Mouse (Mus musculus): ENCODE data around the gene Vps36. TPM values are rescaled to one million over a fixed set of nuclear protein-coding genes. Genes with fewer than 3 reads are reported as not detected.

The Vps36 gene
- polyA plus RNA-seq, 1 experiment from 2014 or later, result 44.2 TPM

DNA sequence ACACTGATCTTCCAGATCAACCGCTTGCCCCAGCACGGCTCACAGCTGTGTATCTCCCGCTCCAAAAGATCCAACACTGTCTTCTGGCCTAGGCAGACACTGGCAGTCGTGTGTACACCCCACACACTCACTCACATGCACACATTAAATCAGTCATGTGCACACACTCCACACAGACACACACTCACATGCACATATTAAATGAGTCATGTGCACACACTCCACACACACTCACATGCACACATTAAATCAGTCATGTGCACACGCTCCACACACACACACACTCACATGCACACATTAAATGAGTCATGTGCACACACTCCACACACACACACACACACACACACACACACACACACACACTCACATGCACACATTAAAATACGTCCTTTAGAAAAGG, 5.3 kb downstream of the Vps36 start:
- Histone ChIP-seq H3K4me3 (ENCODE audit: low read depth, low read length) (no peak overlapping the region), H3K27ac (ENCODE audit: low read length) (no peak overlapping the region), H3K9me3 (replicated peaks; ENCODE audit: control insufficient read depth, low read length, poor library complexity, severe bottlenecking) (no peaks in the 10 kb centered on the region; the same call in 1 of the 2 replicates), H3K4me1 (ENCODE audit: control insufficient read depth, insufficient read depth, low read length) (peaks cover 14% of the 10 kb centered on the region), H3K27me3 (ENCODE audit: control insufficient read depth, insufficient read depth, low read depth, low read length) (no peaks in the 10 kb centered on the region), H3K9ac (ENCODE audit: low read depth, low read length) (no peak overlapping the region), H3K4me2 (ENCODE audit: low read length) (no peak overlapping the region), H3K36me3 (ENCODE audit: control insufficient read depth, insufficient read depth, low read length) (peaks cover 9% of the 10 kb centered on the region; the same call in 1 of the 2 replicates)
- WGBS, result 91% methylated on average over 6 of the region's 6 CpGs
- no peak for ATAC-seq

DNA sequence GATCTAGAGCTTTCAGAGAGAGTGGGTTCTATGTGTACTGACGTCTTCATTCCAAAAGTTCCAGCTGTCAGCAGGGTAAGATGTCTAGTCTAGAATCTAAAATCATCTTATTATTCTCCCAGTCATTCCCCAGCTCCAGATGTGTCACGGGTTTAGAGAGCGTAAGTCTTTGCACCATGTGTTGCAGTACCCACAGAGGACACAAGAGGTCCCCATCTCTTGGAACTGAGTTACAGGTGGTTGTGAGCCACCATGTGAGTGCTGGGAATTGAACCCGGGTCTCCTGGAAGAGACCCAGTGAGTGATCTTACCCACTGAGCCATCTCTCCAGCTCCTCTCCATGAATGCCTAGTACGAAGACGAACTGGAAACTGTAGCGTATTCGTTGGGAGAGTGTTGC, 6.9 kb downstream of the Vps36 start:
- H3K4me1 ChIP-seq (ENCODE audit: control insufficient read depth, insufficient read depth, low read length), result peaks cover 6% of the 10 kb centered on the region
- H3K4me2 ChIP-seq (ENCODE audit: low read length), result no peak overlapping the region
- no peak for ATAC-seq
- no peaks in the 10 kb centered on the region; the same call in 1 of the 2 replicates for H3K9me3 ChIP-seq (replicated peaks; ENCODE audit: control insufficient read depth, low read length, poor library complexity, severe bottlenecking)
- H3K36me3 ChIP-seq (ENCODE audit: control insufficient read depth, insufficient read depth, low read length), result peaks cover 14% of the 10 kb centered on the region; the same call in 1 of the 2 replicates
- WGBS, result 96% methylated on average over 8 of the region's 8 CpGs
- H3K9ac ChIP-seq (ENCODE audit: low read depth, low read length), result no peak overlapping the region
- no peak overlapping the region for H3K4me3 ChIP-seq (ENCODE audit: low read depth, low read length)
- no peak overlapping the region for H3K27ac ChIP-seq (ENCODE audit: low read length)
- H3K27me3 ChIP-seq (ENCODE audit: control insufficient read depth, insufficient read depth, low read depth, low read length), result no peaks in the 10 kb centered on the region

DNA sequence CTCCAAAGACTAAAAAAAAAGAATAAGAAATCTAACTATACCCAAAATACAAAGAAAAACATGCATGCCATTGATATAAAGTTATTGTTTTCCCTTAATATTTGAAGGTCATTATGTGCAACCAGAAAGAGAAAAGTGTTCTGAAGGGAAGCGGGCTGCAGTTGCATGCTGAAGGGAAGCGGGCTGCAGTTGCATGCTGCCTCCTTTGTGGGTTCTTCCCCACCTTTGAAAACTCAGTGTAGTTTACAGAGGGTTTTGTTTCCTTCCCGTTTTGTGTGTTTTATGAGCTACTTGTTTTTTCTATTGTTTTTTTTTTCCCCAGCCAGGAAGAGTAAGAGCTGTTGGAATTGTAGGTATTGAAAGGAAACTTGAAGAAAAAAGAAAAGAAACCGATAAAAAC, 14.9 kb downstream of the Vps36 start:
- 86% methylated on average over 4 of the region's 4 CpGs for WGBS
- no peak overlapping the region for H3K27ac ChIP-seq (ENCODE audit: low read length)
- H3K4me1 ChIP-seq (ENCODE audit: control insufficient read depth, insufficient read depth, low read length), result no peaks in the 10 kb centered on the region
- no peaks in the 10 kb centered on the region for H3K27me3 ChIP-seq (ENCODE audit: control insufficient read depth, insufficient read depth, low read depth, low read length)
- no peak overlapping the region for H3K4me2 ChIP-seq (ENCODE audit: low read length)
- no peaks in the 10 kb centered on the region for H3K9me3 ChIP-seq (replicated peaks; ENCODE audit: control insufficient read depth, low read length, poor library complexity, severe bottlenecking)
- no peak for ATAC-seq
- H3K36me3 ChIP-seq (ENCODE audit: control insufficient read depth, insufficient read depth, low read length), result peaks cover 30% of the 10 kb centered on the region
- no peak overlapping the region for H3K9ac ChIP-seq (ENCODE audit: low read depth, low read length)
- no peak overlapping the region for H3K4me3 ChIP-seq (ENCODE audit: low read depth, low read length)

DNA sequence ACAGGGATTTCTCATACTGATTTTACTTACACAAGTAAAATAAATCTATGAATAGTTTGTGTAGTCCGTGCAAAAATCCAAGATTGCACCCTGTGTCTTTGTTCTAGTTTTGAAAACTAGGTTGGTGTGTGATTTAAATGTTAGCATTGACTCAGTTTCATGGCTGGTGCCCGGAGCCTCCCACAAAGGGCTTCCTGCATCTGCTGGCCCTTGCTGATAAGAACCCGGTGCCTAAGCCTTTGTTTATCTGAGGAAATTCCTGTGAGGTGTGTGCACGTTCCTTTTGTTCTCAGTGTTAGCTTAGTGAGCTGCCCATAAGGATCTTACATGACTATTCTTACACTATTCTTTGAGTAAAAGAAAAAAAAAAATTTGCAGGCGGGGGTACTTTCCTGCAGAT, 16.4 kb downstream of the Vps36 start:
- no peak for ATAC-seq
- Histone ChIP-seq H3K36me3 (ENCODE audit: control insufficient read depth, insufficient read depth, low read length) (peaks cover 31% of the 10 kb centered on the region), H3K9ac (ENCODE audit: low read depth, low read length) (no peak overlapping the region), H3K27me3 (ENCODE audit: control insufficient read depth, insufficient read depth, low read depth, low read length) (no peaks in the 10 kb centered on the region), H3K27ac (ENCODE audit: low read length) (no peak overlapping the region), H3K4me1 (ENCODE audit: control insufficient read depth, insufficient read depth, low read length) (no peaks in the 10 kb centered on the region), H3K4me3 (ENCODE audit: low read depth, low read length) (no peak overlapping the region), H3K9me3 (replicated peaks; ENCODE audit: control insufficient read depth, low read length, poor library complexity, severe bottlenecking) (no peaks in the 10 kb centered on the region), H3K4me2 (ENCODE audit: low read length) (no peak overlapping the region)
- 59% methylated on average over 5 of the region's 5 CpGs for WGBS

DNA sequence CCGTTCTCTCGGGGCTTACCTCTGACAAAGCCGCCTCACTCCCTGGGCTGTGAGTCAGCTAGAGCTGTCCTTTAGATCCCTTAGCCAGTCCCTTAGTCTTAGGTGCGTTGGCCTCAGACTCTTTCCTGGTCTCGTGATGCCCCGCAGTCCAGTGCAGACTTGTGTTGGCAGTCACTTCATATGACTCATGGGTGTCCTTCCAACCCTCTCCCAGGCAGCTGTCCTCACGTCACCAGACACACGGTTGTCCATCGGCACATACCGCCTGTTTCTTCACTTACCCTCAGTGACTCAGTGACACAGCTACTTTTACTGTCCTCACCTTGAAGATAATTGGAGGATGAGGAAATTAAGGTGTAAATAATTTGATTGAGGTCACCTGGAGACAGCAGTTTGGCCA, 22.2 kb downstream of the Vps36 start:
- H3K36me3 ChIP-seq (ENCODE audit: control insufficient read depth, insufficient read depth, low read length), result peaks cover 45% of the 10 kb centered on the region
- ATAC-seq, result no peak
- 99% methylated on average over 10 of the region's 10 CpGs for WGBS

DNA sequence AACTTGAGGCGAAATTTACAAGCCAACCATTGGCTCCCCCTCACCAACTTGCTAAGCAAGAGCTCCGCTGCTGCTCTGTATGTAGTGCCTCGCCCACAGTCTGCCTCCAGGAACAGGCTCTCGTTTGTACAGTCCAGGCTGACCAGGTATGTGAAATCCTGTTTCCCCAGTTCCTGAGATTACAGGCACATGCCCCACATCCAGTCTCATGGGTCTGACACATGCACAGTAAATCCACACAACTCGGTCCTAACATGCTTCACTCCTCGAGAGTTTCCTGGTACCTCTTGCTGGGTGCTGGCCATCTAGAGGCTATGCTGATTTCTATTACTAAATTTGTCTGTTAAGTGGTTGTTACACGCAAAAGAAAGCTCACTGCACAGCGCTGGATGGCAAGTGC, 33.8 kb downstream of the Vps36 start:
- no peak for ATAC-seq
- Histone ChIP-seq H3K27ac (ENCODE audit: low read length) (no peak overlapping the region), H3K4me2 (ENCODE audit: low read length) (no peak overlapping the region), H3K9me3 (replicated peaks; ENCODE audit: control insufficient read depth, low read length, poor library complexity, severe bottlenecking) (no peaks in the 10 kb centered on the region), H3K4me1 (ENCODE audit: control insufficient read depth, insufficient read depth, low read length) (peaks cover 6% of the 10 kb centered on the region), H3K27me3 (ENCODE audit: control insufficient read depth, insufficient read depth, low read depth, low read length) (peaks cover 12% of the 10 kb centered on the region), H3K4me3 (ENCODE audit: low read depth, low read length) (no peak overlapping the region), H3K36me3 (ENCODE audit: control insufficient read depth, insufficient read depth, low read length) (no peaks in the 10 kb centered on the region; the same call in 1 of the 2 replicates), H3K9ac (ENCODE audit: low read depth, low read length) (no peak overlapping the region)
- 67% methylated on average over 8 of the region's 8 CpGs for WGBS

More for the DNA sequence above, 22.2 kb downstream of the Vps36 start:
- Histone ChIP-seq H3K27me3 (ENCODE audit: control insufficient read depth, insufficient read depth, low read depth, low read length) (no peaks in the 10 kb centered on the region), H3K4me2 (ENCODE audit: low read length) (no peak overlapping the region), H3K9me3 (replicated peaks; ENCODE audit: control insufficient read depth, low read length, poor library complexity, severe bottlenecking) (no peaks in the 10 kb centered on the region), H3K9ac (ENCODE audit: low read depth, low read length) (no peak overlapping the region), H3K27ac (ENCODE audit: low read length) (no peak overlapping the region), H3K4me3 (ENCODE audit: low read depth, low read length) (no peak overlapping the region), H3K4me1 (ENCODE audit: control insufficient read depth, insufficient read depth, low read length) (no peaks in the 10 kb centered on the region)

DNA sequence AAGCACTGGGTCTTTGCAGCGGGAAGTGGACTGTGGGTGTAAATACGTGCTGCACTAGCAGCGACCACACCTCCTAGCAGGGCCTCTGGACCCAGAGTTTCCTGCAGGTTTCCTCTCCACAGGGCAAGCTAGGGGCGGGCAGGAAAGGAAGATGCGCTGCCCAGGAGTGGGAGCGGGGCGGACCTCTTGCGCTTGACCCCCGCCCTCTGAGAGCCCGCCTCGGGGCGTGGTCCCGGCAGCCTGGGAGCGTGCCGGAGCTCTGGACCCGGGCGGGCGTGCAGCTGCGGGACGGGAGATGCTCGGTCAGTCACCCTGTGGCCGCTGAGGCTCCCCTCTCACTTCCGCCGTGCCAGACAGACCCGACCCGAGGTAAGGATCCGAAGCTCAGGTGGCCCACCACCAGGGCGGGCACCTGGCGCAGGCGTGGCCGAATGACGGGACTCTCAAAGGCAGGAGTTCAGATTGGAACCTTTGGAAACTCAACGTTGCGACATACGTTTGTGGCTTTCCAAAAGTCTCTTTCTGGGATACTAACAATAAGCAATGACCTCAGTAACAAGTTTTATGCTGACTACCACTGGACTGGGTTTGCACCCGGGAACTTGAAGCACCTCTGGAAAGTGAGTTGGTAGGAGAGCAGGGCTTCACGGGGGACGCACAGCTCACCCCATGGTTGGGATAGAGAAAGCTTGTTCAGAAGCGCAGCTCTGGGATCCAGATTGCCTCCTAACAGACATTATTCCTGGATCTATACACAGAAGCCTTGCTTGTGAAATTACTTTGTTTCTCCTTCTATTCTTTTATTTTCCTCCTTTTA, 34.7 kb downstream of the Vps36 start, which contains the start of gene Thsd1:
Thsd1 (plus strand) TSS at position 253 of the 817 bp plus-strand sequence.
- Histone ChIP-seq H3K4me1 (ENCODE audit: control insufficient read depth, insufficient read depth, low read length) (peaks cover 6% of the 10 kb centered on the region), H3K9ac (ENCODE audit: low read depth, low read length) (peak within 1 kb of the TSS; percentile 72), H3K9me3 (replicated peaks; ENCODE audit: control insufficient read depth, low read length, poor library complexity, severe bottlenecking) (no peaks in the 10 kb centered on the region), H3K4me2 (ENCODE audit: low read length) (peak within 1 kb of the TSS; percentile 98), H3K4me3 (ENCODE audit: low read depth, low read length) (peak within 1 kb of the TSS; percentile 59), H3K36me3 (ENCODE audit: control insufficient read depth, insufficient read depth, low read length) (no peaks in the 10 kb centered on the region; the same call in 1 of the 2 replicates), H3K27ac (ENCODE audit: low read length) (no peak within 1 kb of the TSS), H3K27me3 (ENCODE audit: control insufficient read depth, insufficient read depth, low read depth, low read length) (peaks cover 12% of the 10 kb centered on the region)
- WGBS, result under 1% methylated on average over 32 of the region's 39 CpGs
- ATAC-seq, result peak; percentile 87

DNA sequence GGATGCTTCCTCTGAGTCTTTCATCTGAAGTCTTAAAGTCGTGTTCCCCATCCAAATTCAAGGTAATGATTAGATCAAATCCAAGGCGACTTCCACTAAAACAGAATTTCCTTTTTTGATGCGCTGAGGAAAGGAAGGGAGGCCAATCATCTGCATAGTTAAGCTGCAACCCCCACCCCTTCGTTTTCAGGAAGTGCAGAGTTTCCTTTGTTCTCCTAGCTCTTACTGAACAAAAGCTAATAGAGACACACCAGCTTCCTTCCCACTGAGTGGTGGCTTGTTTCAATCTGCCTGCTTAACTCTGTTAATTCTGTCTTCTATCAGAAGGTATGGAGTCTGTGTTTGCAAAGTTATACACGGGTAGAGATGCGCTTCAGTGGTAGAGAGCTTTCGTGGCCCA, 36.0 kb downstream of the Vps36 start:
- WGBS, result 31% methylated on average over 7 of the region's 7 CpGs
- Histone ChIP-seq H3K4me1 (ENCODE audit: control insufficient read depth, insufficient read depth, low read length) (peaks cover 6% of the 10 kb centered on the region), H3K4me3 (ENCODE audit: low read depth, low read length) (no peak overlapping the region), H3K9me3 (replicated peaks; ENCODE audit: control insufficient read depth, low read length, poor library complexity, severe bottlenecking) (no peaks in the 10 kb centered on the region), H3K4me2 (ENCODE audit: low read length) (no peak overlapping the region), H3K27ac (ENCODE audit: low read length) (no peak overlapping the region), H3K27me3 (ENCODE audit: control insufficient read depth, insufficient read depth, low read depth, low read length) (peaks cover 12% of the 10 kb centered on the region), H3K36me3 (ENCODE audit: control insufficient read depth, insufficient read depth, low read length) (no peaks in the 10 kb centered on the region), H3K9ac (ENCODE audit: low read depth, low read length) (no peak overlapping the region)
- no peak for ATAC-seq

DNA sequence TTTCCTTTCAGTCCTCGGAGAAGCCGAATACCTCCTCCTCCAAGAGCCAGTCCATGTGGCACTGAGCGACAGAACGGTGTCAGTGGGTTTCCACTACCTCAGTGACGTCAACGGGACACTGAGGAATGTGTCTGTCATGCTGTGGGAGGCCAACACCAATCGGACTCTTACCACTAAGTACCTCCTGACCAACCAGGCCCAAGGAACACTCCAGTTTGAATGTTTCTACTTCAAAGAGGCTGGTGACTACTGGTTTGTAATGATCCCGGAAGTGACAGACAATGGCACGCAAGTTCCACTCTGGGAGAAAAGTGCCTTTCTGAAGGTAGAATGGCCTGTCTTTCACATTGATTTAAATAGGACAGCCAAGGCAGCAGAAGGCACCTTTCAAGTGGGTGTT, 50.4 kb downstream of the Vps36 start:
- H3K4me1 ChIP-seq (ENCODE audit: control insufficient read depth, insufficient read depth, low read length), result no peaks in the 10 kb centered on the region
- H3K9me3 ChIP-seq (replicated peaks; ENCODE audit: control insufficient read depth, low read length, poor library complexity, severe bottlenecking), result no peaks in the 10 kb centered on the region
- H3K4me3 ChIP-seq (ENCODE audit: low read depth, low read length), result no peak overlapping the region
- H3K27ac ChIP-seq (ENCODE audit: low read length), result no peak overlapping the region
- no peaks in the 10 kb centered on the region for H3K27me3 ChIP-seq (ENCODE audit: control insufficient read depth, insufficient read depth, low read depth, low read length)
- no peak overlapping the region for H3K4me2 ChIP-seq (ENCODE audit: low read length)
- 93% methylated on average over 9 of the region's 9 CpGs for WGBS
- no peak for ATAC-seq
- no peaks in the 10 kb centered on the region for H3K36me3 ChIP-seq (ENCODE audit: control insufficient read depth, insufficient read depth, low read length)
- H3K9ac ChIP-seq (ENCODE audit: low read depth, low read length), result no peak overlapping the region
